Mouse (Mus musculus): Measurements from ENCODE around the gene Pard6a. TPM values are rescaled to one million over a fixed set of nuclear protein-coding genes. Genes with fewer than 3 reads are reported as not detected.
A peak's percentile ranks its signal among the peaks of the same experiment; 100 is the strongest.

Pard6a gene
- polyA plus RNA-seq (2015; fragmentation: Nextera tagmentation; extraction: Ambion mirVana), result 12.0 and 12.6 TPM in 2 replicates

DNA sequence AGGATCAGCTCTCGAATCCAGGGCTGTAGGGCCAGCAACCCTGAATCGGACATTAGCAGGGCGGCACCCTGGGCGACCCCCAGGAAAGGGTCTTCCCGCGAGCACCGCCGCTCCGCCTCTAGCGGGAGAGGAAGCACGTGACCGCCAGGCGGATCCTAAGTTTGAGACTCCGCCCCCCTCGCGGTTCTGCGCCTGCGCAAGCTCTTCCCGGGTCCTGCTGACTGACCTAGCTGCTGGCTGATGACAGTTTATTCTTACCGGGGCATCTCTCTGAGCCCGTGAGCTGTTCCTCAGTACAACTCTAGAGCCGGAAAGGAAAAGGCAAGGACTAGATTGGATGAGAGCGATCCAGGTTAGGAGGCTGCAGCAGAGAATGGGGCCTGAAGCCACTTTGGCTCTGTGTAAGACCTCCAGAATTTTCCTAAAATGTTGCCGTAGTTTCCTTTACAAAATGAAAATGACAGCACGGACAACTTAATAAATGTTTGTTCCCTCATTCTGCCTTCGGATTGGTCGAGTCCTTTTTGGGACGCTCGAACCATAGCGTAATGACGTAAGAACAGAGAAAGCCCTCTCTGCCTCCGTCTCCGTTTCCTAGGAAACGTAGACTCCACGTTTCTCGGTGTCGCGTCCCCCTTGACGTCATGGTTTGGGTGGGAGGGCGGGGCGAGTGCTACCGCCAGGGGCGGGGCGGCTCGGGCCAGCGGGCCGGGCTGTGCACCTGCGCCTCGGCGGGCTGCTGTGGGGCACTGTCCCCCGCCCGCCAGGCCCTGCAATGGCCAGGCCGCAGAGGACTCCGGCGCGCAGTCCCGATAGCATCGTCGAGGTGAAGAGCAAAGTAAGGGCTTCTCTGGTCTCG lies at the start of gene Pard6a, which contains the start of gene Acd:
TSS of gene Pard6a (plus strand) at position 183 of the 859 bp plus-strand sequence.
TSS of gene Acd (minus strand) at position 137 of the 859 bp plus-strand sequence.
- H3K4me3 ChIP-seq (ENCODE audit: low read length), result peak within 1 kb of the TSS; percentile 71
- peak; percentile 87 for ATAC-seq
- peak within 1 kb of the TSS; percentile 76 for H3K9ac ChIP-seq (ENCODE audit: low read depth, low read length)
- under 1% methylated on average over 60 of the region's 60 CpGs for WGBS
- H3K27me3 ChIP-seq (replicated peaks; ENCODE audit: control insufficient read depth, insufficient read depth, low read length), result no peaks in the 10 kb centered on the region
- H3K9me3 ChIP-seq (ENCODE audit: control insufficient read depth, low read length), result no peaks in the 10 kb centered on the region
- H3K4me1 ChIP-seq (ENCODE audit: control insufficient read depth, insufficient read depth, low read length), result peaks cover 15% of the 10 kb centered on the region
- peak within 1 kb of the TSS; percentile 95 for H3K4me2 ChIP-seq (ENCODE audit: low read depth, low read length)
- 0 out of 2 replicates have a peak, but pooled peaks cover 4% of the 10 kb centered on the region for H3K36me3 ChIP-seq (ENCODE audit: control insufficient read depth, insufficient read depth, low read length)
- H3K27ac ChIP-seq (ENCODE audit: low read length), result peak within 1 kb of the TSS; percentile 94

DNA sequence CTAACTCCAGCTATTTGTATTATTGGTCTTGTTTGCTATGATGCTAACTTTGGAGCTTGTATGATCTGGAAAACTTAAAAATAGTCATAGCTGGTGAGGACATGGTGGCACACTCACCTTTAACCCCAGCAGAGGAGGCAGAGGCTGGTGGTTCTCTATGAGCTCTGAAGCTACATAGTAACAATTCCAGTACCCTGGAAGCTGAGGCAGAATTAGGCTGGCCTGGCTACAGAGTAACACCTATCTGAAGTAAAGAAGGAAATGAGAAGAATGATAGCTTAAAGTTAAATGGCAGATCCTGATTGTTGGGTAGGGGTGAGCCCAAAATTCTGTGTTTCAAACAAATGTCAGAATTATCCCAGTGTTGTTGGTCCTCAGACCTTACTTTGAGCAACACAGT lies 43.3 kb upstream of the Pard6a start:
- Histone ChIP-seq H3K4me1 (ENCODE audit: control insufficient read depth, insufficient read depth, low read length) (no peaks in the 10 kb centered on the region), H3K9ac (ENCODE audit: low read depth, low read length) (no peak overlapping the region), H3K4me3 (ENCODE audit: low read length) (no peak overlapping the region), H3K4me2 (ENCODE audit: low read depth, low read length) (no peak overlapping the region), H3K36me3 (ENCODE audit: control insufficient read depth, insufficient read depth, low read length) (peaks cover 8% of the 10 kb centered on the region), H3K9me3 (ENCODE audit: control insufficient read depth, low read length) (no peaks in the 10 kb centered on the region), H3K27ac (ENCODE audit: low read length) (no peak overlapping the region), H3K27me3 (replicated peaks; ENCODE audit: control insufficient read depth, insufficient read depth, low read length) (no peaks in the 10 kb centered on the region)
- no peak for ATAC-seq

- 73% methylated on average over 3 of the region's 3 CpGs for WGBS
Observed at GRCm38 (mm10) chr8:105661167-105661566, 39.8 kb upstream of the Pard6a start.

DNA sequence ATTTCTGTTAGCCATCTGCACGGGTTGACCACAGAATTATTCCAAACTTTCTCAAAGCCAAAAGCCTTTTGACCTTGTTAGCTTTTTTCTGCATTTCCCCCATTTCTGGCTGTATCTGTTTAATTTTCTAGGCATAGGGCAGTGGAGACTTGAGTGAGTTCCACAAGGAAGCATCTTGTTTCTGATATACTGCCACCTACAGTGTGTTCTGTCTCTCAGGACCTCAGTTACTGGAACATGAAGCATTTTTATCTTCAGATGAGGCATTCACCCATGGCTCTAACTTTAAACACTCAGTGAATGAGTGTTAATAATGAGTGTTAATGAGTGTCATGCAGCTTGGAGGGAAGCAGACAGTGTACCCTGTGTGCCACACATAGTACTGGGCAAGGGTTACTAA lies 23.1 kb upstream of the Pard6a start:
- Histone ChIP-seq H3K27ac (ENCODE audit: low read length) (no peak overlapping the region), H3K4me1 (ENCODE audit: control insufficient read depth, insufficient read depth, low read length) (no peaks in the 10 kb centered on the region), H3K36me3 (ENCODE audit: control insufficient read depth, insufficient read depth, low read length) (peaks cover 27% of the 10 kb centered on the region), H3K4me3 (ENCODE audit: low read length) (no peak overlapping the region), H3K9ac (ENCODE audit: low read depth, low read length) (no peak overlapping the region), H3K4me2 (ENCODE audit: low read depth, low read length) (no peak overlapping the region), H3K27me3 (replicated peaks; ENCODE audit: control insufficient read depth, insufficient read depth, low read length) (no peaks in the 10 kb centered on the region), H3K9me3 (ENCODE audit: control insufficient read depth, low read length) (no peaks in the 10 kb centered on the region)
- WGBS, result 72% methylated on average over 1 of the region's 1 CpGs
- no peak for ATAC-seq

More at GRCm38 (mm10) chr8:105661167-105661566, 39.8 kb upstream of the Pard6a start:
- Histone ChIP-seq H3K4me1 (ENCODE audit: control insufficient read depth, insufficient read depth, low read length) (no peaks in the 10 kb centered on the region), H3K4me2 (ENCODE audit: low read depth, low read length) (no peak overlapping the region), H3K9ac (ENCODE audit: low read depth, low read length) (no peak overlapping the region), H3K4me3 (ENCODE audit: low read length) (no peak overlapping the region), H3K27me3 (replicated peaks; ENCODE audit: control insufficient read depth, insufficient read depth, low read length) (no peaks in the 10 kb centered on the region), H3K9me3 (ENCODE audit: control insufficient read depth, low read length) (no peaks in the 10 kb centered on the region), H3K27ac (ENCODE audit: low read length) (no peak overlapping the region), H3K36me3 (ENCODE audit: control insufficient read depth, insufficient read depth, low read length) (peaks cover 16% of the 10 kb centered on the region; the same call in 1 of the 2 replicates)
- no peak for ATAC-seq

DNA sequence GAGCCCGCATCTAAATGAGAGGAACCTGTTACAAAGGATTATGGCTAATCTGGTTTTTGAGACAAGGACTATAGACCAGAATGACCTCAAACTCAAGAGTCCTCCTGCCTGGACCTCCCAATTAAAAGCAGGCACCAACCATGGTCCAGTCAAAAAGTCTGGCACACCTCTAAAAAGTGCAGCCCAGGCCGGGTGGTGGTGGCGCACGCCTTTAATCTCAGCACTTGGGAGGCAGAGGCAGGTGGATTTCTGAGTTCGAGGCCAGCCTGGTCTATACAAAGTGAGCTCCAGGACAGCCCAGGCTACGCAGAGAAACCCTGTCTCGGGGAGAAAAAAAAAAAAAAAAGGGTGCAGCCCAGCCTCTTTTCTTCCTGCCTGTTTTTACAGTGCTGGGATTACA lies 15.6 kb upstream of the Pard6a start:
- Histone ChIP-seq H3K4me3 (ENCODE audit: low read length) (no peak overlapping the region), H3K27me3 (replicated peaks; ENCODE audit: control insufficient read depth, insufficient read depth, low read length) (no peaks in the 10 kb centered on the region), H3K4me2 (ENCODE audit: low read depth, low read length) (0 out of 2 replicates have a peak overlapping the region, but pooled peaks have one; percentile 42), H3K9ac (ENCODE audit: low read depth, low read length) (no peak overlapping the region), H3K4me1 (ENCODE audit: control insufficient read depth, insufficient read depth, low read length) (no peaks in the 10 kb centered on the region), H3K27ac (ENCODE audit: low read length) (no peak overlapping the region), H3K36me3 (ENCODE audit: control insufficient read depth, insufficient read depth, low read length) (peaks cover 18% of the 10 kb centered on the region), H3K9me3 (ENCODE audit: control insufficient read depth, low read length) (no peaks in the 10 kb centered on the region)
- no peak for ATAC-seq
- 73% methylated on average over 7 of the region's 7 CpGs for WGBS

DNA sequence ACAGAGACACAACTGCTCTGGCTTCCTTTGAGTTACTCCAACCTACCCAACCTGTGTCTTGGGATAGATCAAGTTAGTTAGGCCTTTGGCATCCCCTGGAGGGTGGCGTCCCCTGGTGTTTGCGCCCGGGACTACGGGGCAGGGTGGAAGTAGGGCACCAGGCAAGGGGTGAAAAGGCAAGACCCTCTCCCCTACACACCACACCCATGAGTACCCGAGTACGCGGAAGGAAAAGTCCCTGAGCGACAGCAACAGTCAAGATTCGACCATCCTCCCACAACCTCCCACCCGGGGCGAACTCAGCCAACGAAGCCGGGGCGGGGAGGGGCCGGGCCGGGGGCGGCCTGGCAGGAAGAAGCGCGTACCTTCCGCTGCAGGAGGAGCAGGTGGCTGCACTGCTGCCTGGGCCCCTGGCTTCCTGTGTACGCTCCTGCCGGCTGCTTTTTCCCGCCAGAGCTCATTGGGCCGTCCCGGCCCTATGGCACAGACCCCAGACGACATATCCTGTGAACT lies 15.1 kb upstream of the Pard6a start, which contains the start of gene Carmil2:
TSS of gene Carmil2 (plus strand) at position 479 of the 513 bp plus-strand sequence.
- Histone ChIP-seq H3K4me3 (ENCODE audit: low read length) (peak within 1 kb of the TSS; percentile 25), H3K9ac (ENCODE audit: low read depth, low read length) (0 out of 2 replicates have a peak within 1 kb of the TSS, but pooled peaks have one; percentile 24), H3K4me2 (ENCODE audit: low read depth, low read length) (peak within 1 kb of the TSS; percentile 42), H3K9me3 (ENCODE audit: control insufficient read depth, low read length) (no peaks in the 10 kb centered on the region), H3K36me3 (ENCODE audit: control insufficient read depth, insufficient read depth, low read length) (peaks cover 16% of the 10 kb centered on the region), H3K27ac (ENCODE audit: low read length) (no peak within 1 kb of the TSS; the same call in 1 of the 2 replicates), H3K4me1 (ENCODE audit: control insufficient read depth, insufficient read depth, low read length) (no peaks in the 10 kb centered on the region), H3K27me3 (replicated peaks; ENCODE audit: control insufficient read depth, insufficient read depth, low read length) (no peaks in the 10 kb centered on the region)
- ATAC-seq, result peak; percentile 51; the same call in 1 of the 2 replicates
- WGBS, result 11% methylated on average over 26 of the region's 26 CpGs

GRCm38 (mm10) chr8:105686551-105686950 lies 14.4 kb upstream of the Pard6a start:
- whole genome bisulfite sequencing, result 65% methylated on average over 6 of the region's 6 CpGs
- no peak overlapping the region for H3K9ac ChIP-seq (ENCODE audit: low read depth, low read length)
- ATAC-seq, result 0 out of 2 replicates have a peak, but pooled peaks have one; percentile 3
- H3K36me3 ChIP-seq (ENCODE audit: control insufficient read depth, insufficient read depth, low read length), result peaks cover 11% of the 10 kb centered on the region; the same call in 1 of the 2 replicates
- no peaks in the 10 kb centered on the region for H3K27me3 ChIP-seq (replicated peaks; ENCODE audit: control insufficient read depth, insufficient read depth, low read length)
- no peaks in the 10 kb centered on the region for H3K9me3 ChIP-seq (ENCODE audit: control insufficient read depth, low read length)
- no peak overlapping the region for H3K4me2 ChIP-seq (ENCODE audit: low read depth, low read length)
- H3K27ac ChIP-seq (ENCODE audit: low read length), result no peak overlapping the region
- no peak overlapping the region for H3K4me3 ChIP-seq (ENCODE audit: low read length)
- H3K4me1 ChIP-seq (ENCODE audit: control insufficient read depth, insufficient read depth, low read length), result no peaks in the 10 kb centered on the region

- no peak for ATAC-seq
- H3K4me1 ChIP-seq (ENCODE audit: control insufficient read depth, insufficient read depth, low read length), result no peaks in the 10 kb centered on the region
- no peak overlapping the region for H3K27ac ChIP-seq (ENCODE audit: low read length)
- WGBS, result 62% methylated on average over 8 of the region's 8 CpGs
- H3K9me3 ChIP-seq (ENCODE audit: control insufficient read depth, low read length), result no peaks in the 10 kb centered on the region
- H3K36me3 ChIP-seq (ENCODE audit: control insufficient read depth, insufficient read depth, low read length), result peaks cover 6% of the 10 kb centered on the region; the same call in 1 of the 2 replicates
- no peak overlapping the region for H3K4me3 ChIP-seq (ENCODE audit: low read length)
- no peaks in the 10 kb centered on the region for H3K27me3 ChIP-seq (replicated peaks; ENCODE audit: control insufficient read depth, insufficient read depth, low read length)
- H3K4me2 ChIP-seq (ENCODE audit: low read depth, low read length), result no peak overlapping the region
- no peak overlapping the region for H3K9ac ChIP-seq (ENCODE audit: low read depth, low read length)
Observed at GRCm38 (mm10) chr8:105687512-105687911, 13.4 kb upstream of the Pard6a start.

- Histone ChIP-seq H3K4me2 (ENCODE audit: low read depth, low read length) (no peak overlapping the region), H3K4me1 (ENCODE audit: control insufficient read depth, insufficient read depth, low read length) (no peaks in the 10 kb centered on the region), H3K4me3 (ENCODE audit: low read length) (no peak overlapping the region), H3K27me3 (replicated peaks; ENCODE audit: control insufficient read depth, insufficient read depth, low read length) (no peaks in the 10 kb centered on the region), H3K9ac (ENCODE audit: low read depth, low read length) (no peak overlapping the region), H3K9me3 (ENCODE audit: control insufficient read depth, low read length) (no peaks in the 10 kb centered on the region), H3K27ac (ENCODE audit: low read length) (no peak overlapping the region), H3K36me3 (ENCODE audit: control insufficient read depth, insufficient read depth, low read length) (peaks cover 4% of the 10 kb centered on the region; the same call in 1 of the 2 replicates)
- 54% methylated on average over 14 of the region's 14 CpGs for WGBS
- ATAC-seq, result peak; percentile 16; the same call in 1 of the 2 replicates
Observed at GRCm38 (mm10) chr8:105688242-105688752, 12.7 kb upstream of the Pard6a start.
